10 mouse cellular contexts compared by ENCODE assay signal in the genomic region with DNA sequence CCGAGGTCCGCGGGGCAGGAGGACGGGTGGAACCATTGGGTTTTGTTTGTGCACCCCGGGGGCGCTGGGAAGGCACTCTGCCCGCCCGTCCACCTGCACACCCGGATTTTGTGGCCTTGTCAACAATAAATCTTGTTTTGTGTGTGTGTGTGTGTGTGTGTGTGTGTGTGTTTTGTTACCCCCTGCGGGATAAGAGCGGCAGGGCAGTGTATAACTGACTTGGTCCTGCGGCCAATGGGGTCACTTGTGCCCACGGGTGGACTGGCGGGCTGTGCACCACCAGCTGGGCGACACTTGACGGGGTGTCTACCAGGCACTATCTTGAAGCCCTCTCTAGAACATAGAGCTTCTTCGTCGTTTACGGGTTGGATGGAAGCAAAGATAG. TPM values are rescaled to one million over a fixed set of nuclear protein-coding genes. Genes with fewer than 3 reads are reported as not detected.
A peak's percentile ranks its signal among the peaks of the same experiment; 100 is the strongest.
DNase-seq lines count a peak whose midpoint lies in the region; ATAC-seq lines count a peak whose summit lies in the region.
"Had no signal": no experiment of that assay in that cellular context is flagged by ENCODE, and none has a peak within 500 bp of the region (broad histone marks: within the 10 kb centered on the region; RNA-seq: fewer than 3 reads in every experiment).

No protein-coding gene starts in this region.

- no peak overlapping the region for H3K27ac ChIP-seq in kidney, embryonic 15.5 days
- no peak overlapping the region for H3K27ac ChIP-seq in forebrain, embryonic 10.5 days
- H3K27ac ChIP-seq in hindbrain, embryonic 15.5 days (replicated peaks): peak overlapping the region; percentile 79

- no peak for DNase-seq in kidney, adult 9 months
- DNase-seq in forebrain, embryonic 10.5 days (ENCODE audit: extremely low spot score, low spot score): no peak
- DNase-seq in neural tube, embryonic 10.5 days (ENCODE audit: extremely low spot score, low spot score): peak; percentile 67
- DNase-seq in urinary bladder, postnatal 14 days (ENCODE audit: low spot score): no peak
- DNase-seq in thymus, postnatal 10 days (ENCODE audit: low spot score in 2 of 2): no peak
- DNase-seq in layer of hippocampus, adult 8-10 months (ENCODE audit: low spot score in 2 of 2): no peak
- DNase-seq: lung, postnatal 36 days had no signal

- no peak overlapping the region for H3K9ac ChIP-seq in kidney, embryonic 15.5 days
- H3K9ac ChIP-seq in hindbrain, embryonic 15.5 days: peak overlapping the region; percentile 37; the same call in 1 of the 2 replicates

- peak; percentile 9; the same call in 1 of the 2 replicates for ATAC-seq in kidney, embryonic 15.5 days (replicated peaks; ENCODE audit: low FRiP score)
- ATAC-seq in hindbrain, embryonic 15.5 days (ENCODE audit: low FRiP score, low read depth): no peak
- ATAC-seq: Patski had no signal

- H3K4me2 ChIP-seq in kidney, embryonic 15.5 days: peak overlapping the region; percentile 61
- H3K4me2 ChIP-seq in hindbrain, embryonic 15.5 days: peak overlapping the region; percentile 52

- WGBS in kidney, embryonic 15.5 days: 3% methylated on average over 19 of the region's 19 CpGs
- 2% methylated on average over 19 of the region's 19 CpGs for WGBS in forebrain, embryonic 10.5 days
- WGBS in hindbrain, embryonic 15.5 days: under 1% methylated on average over 19 of the region's 19 CpGs

- H3K36me3 ChIP-seq in kidney, embryonic 15.5 days: no peaks in the 10 kb centered on the region
- no peaks in the 10 kb centered on the region for H3K36me3 ChIP-seq in forebrain, embryonic 10.5 days (replicated peaks)
- H3K36me3 ChIP-seq in hindbrain, embryonic 15.5 days: no peaks in the 10 kb centered on the region

- peaks cover 49% of the 10 kb centered on the region for H3K4me1 ChIP-seq in kidney, embryonic 15.5 days
- peaks cover 65% of the 10 kb centered on the region for H3K4me1 ChIP-seq in forebrain, embryonic 10.5 days
- peaks cover 37% of the 10 kb centered on the region for H3K4me1 ChIP-seq in hindbrain, embryonic 15.5 days (replicated peaks)

- peak overlapping the region; percentile 37 for H3K4me3 ChIP-seq in kidney, embryonic 15.5 days (replicated peaks)
- H3K4me3 ChIP-seq in forebrain, embryonic 10.5 days: peak overlapping the region; percentile 48
- H3K4me3 ChIP-seq in hindbrain, embryonic 15.5 days: peak overlapping the region; percentile 40

- H3K27me3 ChIP-seq in kidney, embryonic 15.5 days: peaks cover 100% of the 10 kb centered on the region
- peaks cover 100% of the 10 kb centered on the region for H3K27me3 ChIP-seq in forebrain, embryonic 10.5 days (ENCODE audit: poor library complexity, severe bottlenecking)
- H3K27me3 ChIP-seq in hindbrain, embryonic 15.5 days: peaks cover 48% of the 10 kb centered on the region

- peaks cover 12% of the 10 kb centered on the region; the same call in 1 of the 2 replicates for H3K9me3 ChIP-seq in kidney, embryonic 15.5 days (replicated peaks)
- peaks cover 8% of the 10 kb centered on the region for H3K9me3 ChIP-seq in forebrain, embryonic 10.5 days
- no peaks in the 10 kb centered on the region for H3K9me3 ChIP-seq in hindbrain, embryonic 15.5 days

RNA-seq across cellular contexts. Expression of gene Tlx3, which starts 1.8 kb away (rescaled TPM):
- polyA plus RNA-seq in kidney, embryonic 15.5 days (2015; fragmentation: Nextera tagmentation; extraction: Ambion mirVana): 0.30 TPM in 1 of 2 replicates, not detected in the other
- not detected in 2 replicates for polyA plus RNA-seq in forebrain, embryonic 10.5 days (2016; fragmentation: Nextera tagmentation; extraction: Ambion mirVana)
- 15.0 and 18.1 TPM in 2 replicates for polyA plus RNA-seq in hindbrain, embryonic 15.5 days (2015; fragmentation: Nextera tagmentation; extraction: Ambion mirVana)
- total RNA-seq in layer of hippocampus, adult 8-10 months (2022): not detected

RNA-seq across cellular contexts. Expression of gene Npm1, which starts 38.6 kb away (rescaled TPM):
- 1,128 and 1,268 TPM in 2 replicates for polyA plus RNA-seq in kidney, embryonic 15.5 days (2015; fragmentation: Nextera tagmentation; extraction: Ambion mirVana)
- polyA plus RNA-seq in forebrain, embryonic 10.5 days (2016; fragmentation: Nextera tagmentation; extraction: Ambion mirVana): 1,478 and 1,686 TPM in 2 replicates
- 377 and 402 TPM in 2 replicates for polyA plus RNA-seq in hindbrain, embryonic 15.5 days (2015; fragmentation: Nextera tagmentation; extraction: Ambion mirVana)
- 100 to 1,000 TPM; 184 to 220 (median 194) TPM for total RNA-seq in layer of hippocampus, adult 8-10 months (2022)

RNA-seq across cellular contexts. Expression of gene Fgf18, which starts 54.4 kb away (rescaled TPM):
- polyA plus RNA-seq in kidney, embryonic 15.5 days (2015; fragmentation: Nextera tagmentation; extraction: Ambion mirVana): 2.5 and 4.3 TPM in 2 replicates
- polyA plus RNA-seq in forebrain, embryonic 10.5 days (2016; fragmentation: Nextera tagmentation; extraction: Ambion mirVana): 3.6 and 3.8 TPM in 2 replicates
- polyA plus RNA-seq in hindbrain, embryonic 15.5 days (2015; fragmentation: Nextera tagmentation; extraction: Ambion mirVana): 7.1 and 7.4 TPM in 2 replicates
- total RNA-seq in layer of hippocampus, adult 8-10 months (2022): 1 to 10 TPM; 3.2 to 4.4 (median 3.5) TPM

Comparison
In these comparisons a context has a peak if more than half of its experiments do, and no peak if none do; other contexts are left out.
1. RNA of gene Tlx3, which starts 1.8 kb away (polyA plus RNA-seq): 15.0 to 18.1 TPM in hindbrain, embryonic 15.5 days; 0.30 TPM in kidney, embryonic 15.5 days and not detected in forebrain, embryonic 10.5 days; every median in the first group is over 10 times any median in the second.
2. Peak in every context shown above with its lines, with median percentiles within 50 percentile points of each other: H3K4me3 ChIP-seq.